Mouse (Mus musculus): ENCODE measurements around the gene Chaf1a.

DNA sequence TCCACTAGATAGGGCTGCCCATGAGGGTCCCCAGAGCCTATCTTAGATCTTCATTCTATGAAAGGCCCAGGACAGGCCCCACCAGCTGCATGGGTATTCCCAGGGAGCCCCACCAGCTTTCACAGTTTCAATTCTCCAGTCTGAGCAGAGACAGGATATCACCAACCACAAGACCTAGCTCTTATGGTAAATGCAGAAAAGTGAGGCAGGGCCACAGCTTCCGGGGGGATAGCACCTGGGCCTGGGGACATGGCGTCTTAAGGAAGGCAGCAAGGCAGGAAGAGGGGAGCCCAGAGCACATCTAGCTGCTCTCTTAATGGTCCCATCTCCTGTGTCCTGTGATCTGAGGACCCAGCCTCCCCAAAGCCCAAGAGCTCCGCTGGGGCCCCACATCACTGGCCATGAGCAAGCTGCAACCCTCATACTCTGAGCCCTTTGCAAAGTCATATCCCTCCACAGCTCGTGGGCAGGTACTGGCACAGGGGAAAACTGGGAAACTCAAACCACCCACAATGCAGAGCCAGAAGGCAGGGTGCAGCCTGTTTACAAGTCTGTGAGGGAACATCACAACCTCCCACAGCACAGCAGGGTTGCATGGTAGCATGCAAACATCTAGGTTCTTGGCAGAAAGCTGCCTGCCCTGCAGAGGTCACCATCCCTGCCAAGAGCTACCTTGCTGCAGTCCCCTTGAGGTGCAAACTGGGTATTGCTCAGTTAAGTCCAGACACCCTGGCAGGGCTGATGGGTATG is 18.9 kb upstream of the Chaf1a start:
- TF ChIP-seq ETS1 (IDR thresholded peaks at IDR 0.05; ENCODE audit: low read depth, low read length) (no peak), EP300 (IDR thresholded peaks at IDR 0.05; ENCODE audit: low read depth in 1 of 2, low read length in 2 of 2) (no peak), CTCF (IDR thresholded peaks at IDR 0.05 in 2 of 3, conservative IDR thresholded peaks at IDR 0.05 in 1 of 3; ENCODE audit: control insufficient read depth in 1 of 3, insufficient read depth in 1 of 3, low read depth in 2 of 3, low read length in 3 of 3, poor library complexity in 1 of 3, severe bottlenecking in 1 of 3) (no peak), POLR2A (IDR thresholded peaks at IDR 0.05; ENCODE audit: control insufficient read depth in 1 of 2, insufficient read depth in 1 of 2, low read depth in 1 of 2, low read length in 2 of 2, poor library complexity in 1 of 2) (no peak), TCF12 (IDR thresholded peaks at IDR 0.05; ENCODE audit: low read depth, low read length) (no peak), MAX (IDR thresholded peaks at IDR 0.05; ENCODE audit: low read length) (no peak), NELFE (IDR thresholded peaks at IDR 0.05; ENCODE audit: low read depth, low read length) (no peak), UBTF (IDR thresholded peaks at IDR 0.05; ENCODE audit: borderline replicate concordance, insufficient read depth, low read depth, low read length) (no peak), RAD21 (IDR thresholded peaks at IDR 0.05; ENCODE audit: low read depth, low read length) (no peak), GATA1 (IDR thresholded peaks at IDR 0.05; ENCODE audit: low read depth, low read length) (no peak), JUND (IDR thresholded peaks at IDR 0.05; ENCODE audit: low read depth, low read length) (no peak), POLR2AphosphoS5 (IDR thresholded peaks at IDR 0.05; ENCODE audit: borderline replicate concordance, low read depth, low read length) (no peak), ZKSCAN1 (IDR thresholded peaks at IDR 0.05; ENCODE audit: low read depth, low read length) (no peak)

All from MEL (cell line).